Mouse (Mus musculus): Measurements from ENCODE around the gene Nudt1. TPM values are rescaled to one million over a fixed set of nuclear protein-coding genes. Genes with fewer than 3 reads are reported as not detected.

The Nudt1 gene
- total RNA-seq (2021) = 1 to 10 TPM; 4.0 to 5.1 TPM
- long read RNA-seq, partial matches to known transcripts = 0 of 1 reads
- long read RNA-seq, other reads (novel, unspliced or antisense) = 0 of 1 reads

- peak; percentile 81 to 92 for DNase-seq (ENCODE audit: low spot score in 2 of 2)
Measured at GRCm38 (mm10) chr5:140321042-140321755, at the start of gene Nudt1, which contains the start of gene Mad1l1. Gene Nudt1, plus strand, starts transcription at chr5:140321656. Gene Mad1l1, minus strand, starts transcription at chr5:140321552.

DNA sequence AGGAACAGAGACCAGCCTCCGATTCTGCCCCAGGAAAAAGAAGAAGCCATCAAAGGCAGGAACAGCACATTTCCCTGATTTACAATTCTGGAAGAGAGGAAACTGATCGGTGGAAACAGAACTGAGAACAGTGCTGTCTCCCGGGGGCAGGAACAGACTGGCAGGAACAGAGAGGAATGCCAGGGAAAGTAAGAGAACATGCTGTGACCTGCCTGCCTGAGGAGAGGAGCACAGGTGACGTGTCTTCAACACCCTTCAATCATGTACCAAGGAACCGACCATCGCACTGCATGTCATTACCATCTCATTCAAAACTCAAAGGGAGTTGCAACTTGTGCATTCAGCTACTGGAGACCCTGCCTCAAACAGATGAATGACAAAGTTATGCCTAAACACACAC is 44.7 kb upstream of the Nudt1 start:
- DNase-seq (ENCODE audit: low spot score in 2 of 2) = peak in 1 of 2 experiments; percentile 73

- no peak for DNase-seq (ENCODE audit: low spot score in 2 of 2)
Measured at GRCm38 (mm10) chr5:140280205-140280604, 41.3 kb upstream of the Nudt1 start.

- DNase-seq (ENCODE audit: low spot score in 2 of 2) = no peak
Measured at GRCm38 (mm10) chr5:140282376-140282775, 39.1 kb upstream of the Nudt1 start.

- no peak for DNase-seq (ENCODE audit: low spot score in 2 of 2)
Measured at GRCm38 (mm10) chr5:140282900-140283299, 38.6 kb upstream of the Nudt1 start.

DNA sequence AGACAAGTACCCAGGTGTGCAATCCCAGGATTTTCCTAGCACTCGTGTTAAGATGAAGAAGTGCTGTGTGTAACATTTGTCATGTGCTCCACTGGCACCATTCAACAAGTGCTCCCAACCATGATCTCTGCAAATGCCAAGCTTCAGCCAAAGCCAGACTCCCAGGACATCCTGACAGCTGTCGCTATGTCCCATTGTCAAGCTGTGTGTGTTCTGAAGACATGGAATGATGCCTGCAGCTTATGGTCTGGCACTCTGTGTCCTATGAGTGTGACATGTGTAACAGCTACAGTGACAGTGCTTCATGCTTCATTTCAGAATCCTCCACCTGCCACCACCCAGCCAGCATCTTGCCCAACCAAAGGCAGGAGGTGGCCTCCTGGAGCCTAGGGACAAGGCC is 37.4 kb upstream of the Nudt1 start:
- no peak for DNase-seq (ENCODE audit: low spot score in 2 of 2)

- DNase-seq (ENCODE audit: low spot score in 2 of 2) = peak in 1 of 2 experiments; percentile 60
Measured at GRCm38 (mm10) chr5:140284761-140285160, 36.7 kb upstream of the Nudt1 start.

GRCm38 (mm10) chr5:140288287-140288686 is 33.2 kb upstream of the Nudt1 start:
- no peak for DNase-seq (ENCODE audit: low spot score in 2 of 2)

DNA sequence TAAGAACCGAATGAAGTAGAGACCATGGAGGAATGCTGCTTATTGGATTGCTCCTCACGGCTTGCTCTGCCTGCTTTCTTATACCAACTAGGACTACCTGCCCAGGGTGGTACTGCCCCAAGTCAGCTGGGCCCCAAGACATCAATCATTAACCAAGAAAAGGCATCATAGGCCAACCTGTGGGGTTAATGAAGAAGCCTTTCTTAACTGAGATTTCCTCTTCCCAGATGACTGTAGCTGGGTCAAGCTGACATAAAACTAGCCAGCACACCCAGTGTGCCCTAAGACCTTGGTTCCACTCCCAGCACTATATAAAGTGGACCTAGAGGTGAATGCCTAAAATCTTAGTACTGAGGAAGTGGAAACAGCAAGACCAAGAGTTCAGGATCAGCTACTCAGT is 32.3 kb upstream of the Nudt1 start:
- no peak for DNase-seq (ENCODE audit: low spot score in 2 of 2)

DNA sequence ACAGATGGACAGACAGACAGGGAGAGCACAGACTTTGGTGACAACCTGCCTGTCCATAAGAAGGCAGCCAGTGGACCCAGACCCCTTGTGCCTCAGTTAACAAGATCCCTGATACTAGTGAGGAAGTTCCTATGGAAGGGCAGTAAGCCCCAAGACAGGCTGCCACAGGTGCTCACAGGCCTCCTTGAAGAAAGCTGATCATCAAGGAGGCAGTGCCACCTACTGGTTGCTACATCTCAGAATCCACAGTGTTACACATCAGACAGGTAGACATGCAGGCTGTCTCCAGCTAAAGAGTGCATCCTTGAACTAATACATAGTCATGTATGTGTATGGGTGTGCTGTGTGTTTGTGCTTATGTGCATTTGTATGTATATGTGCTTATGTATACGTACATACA is 29.3 kb upstream of the Nudt1 start:
- DNase-seq (ENCODE audit: low spot score in 2 of 2) = peak; percentile 45 to 86

DNA sequence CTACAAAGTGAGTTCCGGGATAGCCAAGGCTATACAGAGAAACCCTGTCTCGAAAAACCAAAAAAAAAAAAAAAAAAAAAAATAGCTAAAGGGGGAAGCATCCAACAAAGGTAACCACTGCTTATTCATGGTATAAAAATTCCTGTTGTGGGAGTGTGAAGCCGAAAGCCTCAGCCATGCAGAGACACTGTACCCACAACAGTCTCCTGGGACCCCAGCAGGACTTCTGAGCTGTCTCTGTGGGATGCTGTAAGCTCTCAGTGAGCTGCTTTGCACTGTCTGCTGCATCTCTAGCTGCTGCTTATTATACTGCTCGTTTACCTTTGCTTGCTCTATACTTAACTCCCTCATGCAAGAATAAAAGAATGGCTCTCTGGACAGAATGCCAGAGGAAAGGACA is 23.2 kb upstream of the Nudt1 start:
- DNase-seq (ENCODE audit: low spot score in 2 of 2) = no peak

GRCm38 (mm10) chr5:140306016-140306415 is 15.4 kb upstream of the Nudt1 start:
- no peak for DNase-seq (ENCODE audit: low spot score in 2 of 2)

DNA sequence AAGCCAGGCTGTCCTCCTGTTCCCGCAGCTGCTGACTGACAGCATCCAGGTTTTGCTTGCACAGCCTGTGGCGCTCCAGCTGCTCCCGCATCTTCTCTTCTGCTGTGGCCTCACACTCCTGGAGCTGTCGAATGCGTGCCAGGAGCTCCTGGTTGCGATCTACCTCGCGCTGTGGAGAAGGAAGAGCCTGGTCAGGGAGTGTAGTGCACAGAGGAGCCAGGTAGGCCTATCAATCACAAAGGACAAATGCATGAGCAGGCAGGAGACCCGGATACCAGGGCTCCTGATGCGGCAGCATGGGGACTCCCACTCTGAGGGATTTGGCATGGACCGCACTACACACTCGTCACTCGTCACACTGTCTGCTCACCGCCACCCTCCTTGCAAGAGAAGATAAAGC is 13.9 kb upstream of the Nudt1 start:
- no peak for DNase-seq (ENCODE audit: low spot score in 2 of 2)

DNA sequence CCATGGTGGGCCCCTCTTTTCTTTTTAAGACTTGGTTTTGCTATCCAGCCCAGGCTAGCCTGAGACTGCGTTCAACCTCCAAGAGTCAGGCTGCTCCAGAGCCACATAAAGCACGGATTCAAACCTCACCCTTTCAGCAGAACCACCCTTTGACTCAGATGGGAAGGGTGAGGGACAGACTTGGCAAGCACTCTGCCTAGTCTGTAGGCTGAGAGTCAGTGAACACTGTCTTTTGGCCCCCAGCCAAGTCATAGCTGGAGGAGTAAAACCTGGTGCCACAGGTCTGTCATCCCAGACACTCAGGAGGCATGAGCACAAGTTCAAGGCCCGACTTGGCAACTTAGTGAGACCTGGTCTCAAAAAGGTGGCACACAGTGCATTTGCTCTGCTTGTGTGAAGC is 4.7 kb upstream of the Nudt1 start:
- no peak for DNase-seq (ENCODE audit: low spot score in 2 of 2)

GRCm38 (mm10) chr5:140321756-140322575 is 510 bp downstream of the Nudt1 start:
- no peak for DNase-seq (ENCODE audit: low spot score in 2 of 2)

DNA sequence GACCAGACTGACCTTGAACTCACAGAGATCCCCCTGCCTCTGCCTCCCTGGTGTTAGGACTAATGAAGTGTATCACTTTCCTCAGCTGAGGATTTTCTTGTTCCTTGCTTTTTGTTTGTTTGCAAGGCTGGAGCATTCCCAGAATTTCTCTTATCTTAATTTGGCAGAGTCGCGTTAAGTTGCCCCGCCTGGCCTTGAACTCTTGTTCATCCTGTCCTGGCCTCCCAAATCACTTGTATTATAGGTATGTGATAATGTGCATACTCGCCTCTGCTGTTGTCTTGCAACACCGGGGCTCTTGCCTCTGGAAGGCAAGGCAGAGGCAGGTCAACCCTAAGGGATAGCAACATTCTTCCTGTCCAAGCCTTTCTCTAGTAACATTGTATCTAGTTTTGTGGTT is 2.6 kb downstream of the Nudt1 start:
- DNase-seq (ENCODE audit: low spot score in 2 of 2) = no peak

GRCm38 (mm10) chr5:140331615-140332512 is 10.4 kb downstream of the Nudt1 start, which contains the start of gene Mrm2:
Gene Mrm2, minus strand, starts transcription at chr5:140331898.
- DNase-seq (ENCODE audit: low spot score in 2 of 2) = peak; percentile 63 to 73

- DNase-seq (ENCODE audit: low spot score in 2 of 2) = no peak
Measured at GRCm38 (mm10) chr5:140332519-140332918, 11.1 kb downstream of the Nudt1 start.

GRCm38 (mm10) chr5:140333631-140334030 is 12.2 kb downstream of the Nudt1 start:
- no peak for DNase-seq (ENCODE audit: low spot score in 2 of 2)

DNA sequence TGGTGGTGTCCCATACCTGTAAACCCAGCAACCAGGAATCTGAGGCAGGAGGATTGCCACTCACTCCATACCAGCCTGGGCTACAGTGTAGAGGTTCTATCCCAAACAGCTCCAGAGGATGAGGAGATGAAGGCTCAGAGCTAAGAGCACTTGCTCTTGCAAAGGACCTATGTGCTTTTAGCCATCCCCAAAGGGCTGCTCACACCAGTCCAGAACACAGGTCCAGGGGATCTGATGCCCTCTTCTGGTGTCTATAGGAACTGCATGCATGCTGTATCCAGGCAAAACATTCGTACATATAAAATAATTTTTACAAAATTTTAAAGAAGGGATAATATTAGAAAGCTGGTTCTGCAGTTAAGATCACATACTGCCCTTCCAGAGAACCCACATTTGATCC is 15.2 kb downstream of the Nudt1 start:
- peak in 1 of 2 experiments; percentile 34 for DNase-seq (ENCODE audit: low spot score in 2 of 2)

- DNase-seq (ENCODE audit: low spot score in 2 of 2) = no peak
Measured at GRCm38 (mm10) chr5:140338779-140339178, 17.3 kb downstream of the Nudt1 start.
